Mouse (Mus musculus) brain, embryonic 14.5 days (tissue): ENCODE data around the gene Srsf2.

Source experiments
- CTCF ChIP-seq: fragments of 200-500 bp; IDR thresholded peaks from 2 replicates; pipeline ENCODE4 v1.5.1; 2012; ENCODE audit warnings: inconsistent platforms, mild to moderate bottlenecking, moderate library complexity, borderline replicate concordance; ENCODE audit not compliant: insufficient read depth, insufficient read length; ENCODE audit errors: extremely low read depth
- POLR2A ChIP-seq: fragments of 200-500 bp; IDR thresholded peaks from 2 replicates; pipeline ENCODE4 v1.6.1; 2012; ENCODE audit warnings: mild to moderate bottlenecking, inconsistent platforms, borderline replicate concordance; ENCODE audit not compliant: poor library complexity, insufficient read depth, insufficient read length, severe bottlenecking; ENCODE audit errors: extremely low read depth

GRCm38 (mm10) chr11:116822626-116823025 lies 30.3 kb downstream of the Srsf2 start:
- no peak for TF ChIP-seq POLR2A
- no peak for TF ChIP-seq CTCF
